Mouse (Mus musculus) spleen, adult 2 months (tissue): ENCODE data around the gene Rapgef5.

ENCODE experiments used
- CTCF ChIP-seq: fragments of 200-500 bp; IDR thresholded peaks from 2 replicates; pipeline ENCODE4 v1.5.1; 2011; ENCODE audit warnings: mild to moderate bottlenecking, inconsistent platforms; ENCODE audit not compliant: insufficient read depth, insufficient read length, insufficient replicate concordance; ENCODE audit errors: extremely low read depth
- POLR2A ChIP-seq: fragments of 200-500 bp; IDR thresholded peaks from 2 replicates; pipeline ENCODE4 v1.6.1; 2011; ENCODE audit warnings: low read depth, low read length, inconsistent platforms

DNA sequence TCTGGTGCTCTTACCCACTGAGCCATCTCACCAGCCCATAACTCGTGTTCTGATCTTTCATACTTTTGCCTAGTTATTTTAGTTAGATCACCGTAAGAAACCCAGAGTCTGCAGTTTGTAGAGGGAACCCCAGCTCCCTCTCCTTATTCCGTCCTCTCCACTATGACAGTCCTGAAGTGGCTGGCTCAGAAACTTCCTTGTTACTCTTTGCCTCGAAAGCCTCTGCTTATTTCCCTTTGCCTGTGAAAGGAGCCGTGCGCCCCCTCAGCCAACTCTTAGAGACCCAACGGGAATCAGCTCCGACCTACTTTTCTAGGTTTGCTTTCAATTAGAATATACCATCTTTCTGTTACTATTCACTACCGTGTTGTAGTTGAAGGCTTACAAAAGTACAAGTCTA, 186.6 kb downstream of the Rapgef5 start:
- TF ChIP-seq CTCF (no peak), POLR2A (no peak)
